12 mouse cellular contexts compared by ENCODE assay signal in the genomic region with DNA sequence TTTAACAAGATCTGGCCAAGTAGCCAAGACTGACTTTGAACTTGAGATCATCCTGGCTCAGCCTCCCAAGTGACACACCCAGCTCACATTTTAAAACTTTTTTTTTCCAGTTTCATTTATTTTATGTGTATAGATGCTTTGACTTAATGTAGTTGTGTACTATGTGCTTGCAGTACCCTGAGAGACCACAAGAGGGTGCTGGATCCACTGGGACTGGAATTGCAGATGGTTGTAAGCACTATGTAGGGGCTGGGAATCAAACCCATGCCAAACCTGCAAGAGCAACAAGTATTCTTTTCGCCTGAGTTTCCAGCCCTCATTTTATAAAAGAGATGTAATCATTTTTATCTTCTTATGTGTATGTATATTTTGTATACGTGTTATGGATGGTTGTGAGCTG. TPM values are rescaled to one million over a fixed set of nuclear protein-coding genes. Genes with fewer than 3 reads are reported as not detected.
A peak's percentile ranks its signal among the peaks of the same experiment; 100 is the strongest.
DNase-seq lines count a peak whose midpoint lies in the region; ATAC-seq and TF ChIP-seq lines count a peak whose summit lies in the region.
"Had no signal": no experiment of that assay in that cellular context is flagged by ENCODE, and none has a peak within 500 bp of the region (broad histone marks: within the 10 kb centered on the region; RNA-seq: fewer than 3 reads in every experiment).

No protein-coding gene starts in this region.

- no peaks in the 10 kb centered on the region for H3K27me3 ChIP-seq in limb, embryonic 11.5 days (ENCODE audit: control insufficient read depth, insufficient read depth, low read length)
- no peaks in the 10 kb centered on the region for H3K27me3 ChIP-seq in limb, embryonic 10.5 days (ENCODE audit: low read depth, poor library complexity, severe bottlenecking)
- H3K27me3 ChIP-seq in CH12.LX (replicated peaks) = no peaks in the 10 kb centered on the region
- H3K27me3 ChIP-seq: hindbrain, embryonic 15.5 days; neural tube, embryonic 12.5 days had no signal

- no peaks in the 10 kb centered on the region for H3K79me2 ChIP-seq in CH12.LX (replicated peaks; ENCODE audit: control insufficient read depth, extremely low read depth, insufficient read depth, poor library complexity, severe bottlenecking)

- TF ChIP-seq RAD21 in CH12.LX (IDR thresholded peaks at IDR 0.05; ENCODE audit: low read depth, low read length) = peak; percentile 35

- no peak overlapping the region for H3K9ac ChIP-seq in limb, embryonic 11.5 days (ENCODE audit: low read length)
- H3K9ac ChIP-seq in CH12.LX (ENCODE audit: insufficient read depth, low read depth) = no peak overlapping the region
- H3K9ac ChIP-seq: hindbrain, embryonic 15.5 days; neural tube, embryonic 12.5 days had no signal

- in situ Hi-C loops in CH12.LX (cut with MboI; ENCODE audit: low pct_ligation_motif_present, low pct_unique_long_range_greater_than_20kb, low sequenced_read_pairs) = no loop called here

- peak; percentile 49 to 64 for TF ChIP-seq CTCF in CH12.LX (conservative IDR thresholded peaks at IDR 0.05 in 1 of 2, IDR thresholded peaks at IDR 0.05 in 1 of 2; ENCODE audit: low read depth in 2 of 2, low read length in 2 of 2)

- TF ChIP-seq POLR2A in CH12.LX (IDR thresholded peaks at IDR 0.05; ENCODE audit: low read depth, low read length) = no peak

- no peak overlapping the region for H3K27ac ChIP-seq in limb, embryonic 11.5 days (replicated peaks; ENCODE audit: low read depth, low read length)
- no peak overlapping the region for H3K27ac ChIP-seq in limb, embryonic 10.5 days
- no peak overlapping the region for H3K27ac ChIP-seq in CH12.LX (ENCODE audit: insufficient read depth, low read depth)
- H3K27ac ChIP-seq: forebrain, embryonic 10.5 days; hindbrain, embryonic 15.5 days; neural tube, embryonic 12.5 days had no signal

- H3K4me3 ChIP-seq in limb, embryonic 11.5 days (ENCODE audit: low read depth, low read length) = no peak overlapping the region
- no peak overlapping the region for H3K4me3 ChIP-seq in limb, embryonic 10.5 days
- H3K4me3 ChIP-seq in CH12.LX (replicated peaks in 1 of 3; ENCODE audit: low read depth in 2 of 3, low read length in 2 of 3, poor library complexity in 1 of 3) = no peak overlapping the region
- H3K4me3 ChIP-seq: forebrain, embryonic 10.5 days; hindbrain, embryonic 15.5 days; neural tube, embryonic 12.5 days had no signal

- H3K4me1 ChIP-seq in limb, embryonic 11.5 days (ENCODE audit: control insufficient read depth, insufficient read depth, low read length) = no peaks in the 10 kb centered on the region
- no peaks in the 10 kb centered on the region for H3K4me1 ChIP-seq in limb, embryonic 10.5 days
- H3K4me1 ChIP-seq in CH12.LX (ENCODE audit: control insufficient read depth in 1 of 2, insufficient read depth in 2 of 2) = peaks cover 6 to 11% of the 10 kb centered on the region in 2 experiments
- H3K4me1 ChIP-seq: hindbrain, embryonic 15.5 days; neural tube, embryonic 12.5 days had no signal

- no peaks in the 10 kb centered on the region for H3K9me3 ChIP-seq in limb, embryonic 11.5 days (ENCODE audit: control insufficient read depth, low read length)
- H3K9me3 ChIP-seq in limb, embryonic 10.5 days (replicated peaks) = no peaks in the 10 kb centered on the region
- peaks cover 8% of the 10 kb centered on the region for H3K9me3 ChIP-seq in CH12.LX (replicated peaks; ENCODE audit: low read length)
- H3K9me3 ChIP-seq: hindbrain, embryonic 15.5 days had no signal

- dilution Hi-C loops in CH12.LX (cut with MboI; ENCODE audit: extremely low pct_ligation_motif_present, extremely low pct_unique_long_range_greater_than_20kb, low sequenced_read_pairs) = no loop called here

- no peak for ATAC-seq in limb, embryonic 11.5 days (ENCODE audit: insufficient number of reproducible peaks, low FRiP score, low TSS enrichment, low read depth)

- no peak overlapping the region for H3K4me2 ChIP-seq in limb, embryonic 11.5 days (ENCODE audit: low read depth, severe bottlenecking)
- H3K4me2 ChIP-seq in CH12.LX (ENCODE audit: insufficient read depth, low read depth, poor library complexity, severe bottlenecking) = no peak overlapping the region
- H3K4me2 ChIP-seq: hindbrain, embryonic 15.5 days; neural tube, embryonic 12.5 days had no signal

- DNase-seq in limb, embryonic 11.5 days (ENCODE audit: low spot score) = peak; percentile 34
- no peak for DNase-seq in limb, embryonic 10.5 days (ENCODE audit: low spot score)
- DNase-seq in A20 (ENCODE audit: low read depth, low spot score) (peak; percentile 45), CH12.LX (ENCODE audit: extremely low read depth) (peak; percentile 23)
- peak; percentile 24 for DNase-seq in c-Kit-negative CD71-positive TER-119-positive erythroid progenitor cells, embryonic 14.5 days (ENCODE audit: low read depth, low spot score)
- no peak for DNase-seq in layer of hippocampus, postnatal 14 days (ENCODE audit: low spot score in 2 of 2)
- DNase-seq in cerebellum, adult 18-20 months = no peak
- DNase-seq: adrenal gland, postnatal 14 days; lung, postnatal 14 days had no signal

- no peak for TF ChIP-seq EP300 in CH12.LX (IDR thresholded peaks at IDR 0.05; ENCODE audit: low read length)

- no peaks in the 10 kb centered on the region for H3K36me3 ChIP-seq in limb, embryonic 11.5 days (ENCODE audit: control insufficient read depth, insufficient read depth, low read length)
- no peaks in the 10 kb centered on the region for H3K36me3 ChIP-seq in limb, embryonic 10.5 days
- no peaks in the 10 kb centered on the region for H3K36me3 ChIP-seq in CH12.LX (replicated peaks in 1 of 2; ENCODE audit: control insufficient read depth in 1 of 2, insufficient read depth in 1 of 2, low read length in 1 of 2)
- H3K36me3 ChIP-seq: forebrain, embryonic 10.5 days; hindbrain, embryonic 15.5 days; neural tube, embryonic 12.5 days had no signal

- WGBS in limb, embryonic 11.5 days = 95% methylated on average over 2 of the region's 2 CpGs
- WGBS in limb, embryonic 10.5 days = 92% methylated on average over 2 of the region's 2 CpGs

TF ChIP-seq in CH12.LX, 34 proteins besides CTCF, POLR2A, EP300 and RAD21:
- no peak for TF ChIP-seq ELF1 (IDR thresholded peaks at IDR 0.05; ENCODE audit: low read depth, low read length)
- TF ChIP-seq SMC3 (IDR thresholded peaks at IDR 0.05; ENCODE audit: low read depth, low read length) = peak; percentile 41; the same call in 1 of the 2 replicates

RNA-seq across cellular contexts. Expression of gene Lin9, which starts 17.0 kb away (rescaled TPM):
- 24.6 and 25.9 TPM in 2 replicates for polyA plus RNA-seq in limb, embryonic 11.5 days (2014; fragmentation: Nextera tagmentation; extraction: Ambion mirVana)
- polyA plus RNA-seq in limb, embryonic 10.5 days (2016; fragmentation: Nextera tagmentation; extraction: Ambion mirVana) = 18.3 and 24.9 TPM in 2 replicates
- total RNA-seq in CH12.LX (2012; rRNA removed) = 7.6 and 10.5 TPM in 2 replicates
- 24.5 and 24.7 TPM in 2 replicates for total RNA-seq in CH12.LX (2014; rRNA removed)
- 13.5 and 13.7 TPM in 2 replicates for polyA plus RNA-seq in CH12.LX (2012; ENCODE audit: insufficient read length, low read depth)
- total RNA-seq in layer of hippocampus, postnatal 14 days (2021) = 1 to 10 TPM; 3.0 to 4.0 TPM

RNA-seq across cellular contexts. Expression of gene Parp1, which starts 55.2 kb away (rescaled TPM):
- 192 and 213 TPM in 2 replicates for polyA plus RNA-seq in limb, embryonic 11.5 days (2014; fragmentation: Nextera tagmentation; extraction: Ambion mirVana)
- 267 and 278 TPM in 2 replicates for polyA plus RNA-seq in limb, embryonic 10.5 days (2016; fragmentation: Nextera tagmentation; extraction: Ambion mirVana)
- total RNA-seq in CH12.LX (2012; rRNA removed) (313 and 333 TPM in 2 replicates), CH12.LX (2014; rRNA removed) (304 and 310 TPM in 2 replicates)
- polyA plus RNA-seq in CH12.LX (2012; ENCODE audit: insufficient read length, low read depth) = 310 and 344 TPM in 2 replicates
- 100 to 1,000 TPM; 162 to 172 TPM for total RNA-seq in layer of hippocampus, postnatal 14 days (2021)

Comparison
In these comparisons a context has a peak if more than half of its experiments do, and no peak if none do; other contexts are left out.
1. DNase-seq: peak in limb, embryonic 11.5 days (single experiment), A20 (single experiment), CH12.LX (single experiment) and c-Kit-negative CD71-positive TER-119-positive erythroid progenitor cells, embryonic 14.5 days (single experiment); none in limb, embryonic 10.5 days (single experiment), layer of hippocampus, postnatal 14 days (0 of 2) and cerebellum, adult 18-20 months (0 of 2).